Mouse (Mus musculus) lung, postnatal 25 days (tissue): ENCODE measurements around the gene Zc2hc1c.

Experiments used
- DNase-seq: peaks from one replicate; pipeline ENCODE4 v3.0.0; 2022; ENCODE audit warnings: low spot score

The Zc2hc1c gene

DNA sequence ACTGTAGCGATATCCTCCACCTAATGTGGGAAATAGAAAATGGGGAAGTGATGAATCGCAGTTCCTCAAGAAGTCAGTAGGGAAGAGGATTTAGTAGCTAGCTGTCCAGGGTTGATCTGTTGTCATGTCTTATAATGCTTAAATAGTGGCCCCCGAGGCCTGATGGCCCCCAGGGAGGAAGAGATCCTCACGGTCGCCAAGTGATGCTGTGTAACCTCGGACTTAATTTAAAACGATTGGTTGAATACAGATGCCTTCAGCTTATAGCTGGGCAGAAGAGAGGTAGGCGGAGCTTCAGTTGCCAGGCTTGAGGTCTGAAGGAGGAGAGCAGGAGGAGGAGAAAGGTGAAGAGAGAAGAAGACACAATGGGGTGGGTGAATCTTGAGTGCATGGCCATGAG, 4.1 kb upstream of the Zc2hc1c start:
- DNase-seq: no peak

DNA sequence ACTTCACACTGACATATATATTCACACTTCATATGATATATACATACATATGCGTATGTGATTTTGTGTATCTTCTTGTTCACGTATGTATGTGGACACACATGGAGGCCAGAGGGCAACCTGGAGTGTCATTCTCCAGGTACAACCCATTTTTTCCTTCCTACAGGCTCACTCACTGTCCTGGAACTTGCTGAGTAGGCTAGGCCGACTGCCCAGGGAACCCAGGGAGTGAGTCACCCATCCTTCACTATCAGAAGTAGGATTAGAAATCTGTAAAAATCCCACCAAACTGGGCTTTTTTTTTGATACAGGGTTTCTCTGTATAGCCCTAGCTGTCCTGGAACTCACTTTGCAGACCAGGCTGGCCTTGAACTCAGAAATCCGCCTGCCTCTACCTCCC, 3.4 kb upstream of the Zc2hc1c start:
- DNase-seq: no peak

DNA sequence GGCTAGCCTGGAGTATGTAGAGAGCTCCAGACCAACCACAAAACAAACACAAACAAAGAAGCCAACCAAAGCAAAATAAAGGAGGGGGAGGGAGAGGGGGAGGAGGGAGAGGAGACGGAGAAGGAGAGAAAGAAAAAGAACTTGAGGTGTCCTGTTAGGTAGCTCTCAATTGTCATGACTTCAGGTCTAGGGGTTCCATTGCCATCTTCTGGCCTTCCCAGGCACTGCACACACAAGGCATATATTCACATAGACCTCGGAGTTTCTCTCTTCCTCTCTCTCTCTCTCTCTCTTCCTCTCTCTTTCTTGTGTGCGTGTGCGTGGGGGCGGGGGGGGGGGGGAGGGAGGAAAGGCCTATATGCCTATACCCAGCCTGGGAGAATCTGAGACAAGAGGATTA, 1.4 kb upstream of the Zc2hc1c start:
- DNase-seq: no peak

DNA sequence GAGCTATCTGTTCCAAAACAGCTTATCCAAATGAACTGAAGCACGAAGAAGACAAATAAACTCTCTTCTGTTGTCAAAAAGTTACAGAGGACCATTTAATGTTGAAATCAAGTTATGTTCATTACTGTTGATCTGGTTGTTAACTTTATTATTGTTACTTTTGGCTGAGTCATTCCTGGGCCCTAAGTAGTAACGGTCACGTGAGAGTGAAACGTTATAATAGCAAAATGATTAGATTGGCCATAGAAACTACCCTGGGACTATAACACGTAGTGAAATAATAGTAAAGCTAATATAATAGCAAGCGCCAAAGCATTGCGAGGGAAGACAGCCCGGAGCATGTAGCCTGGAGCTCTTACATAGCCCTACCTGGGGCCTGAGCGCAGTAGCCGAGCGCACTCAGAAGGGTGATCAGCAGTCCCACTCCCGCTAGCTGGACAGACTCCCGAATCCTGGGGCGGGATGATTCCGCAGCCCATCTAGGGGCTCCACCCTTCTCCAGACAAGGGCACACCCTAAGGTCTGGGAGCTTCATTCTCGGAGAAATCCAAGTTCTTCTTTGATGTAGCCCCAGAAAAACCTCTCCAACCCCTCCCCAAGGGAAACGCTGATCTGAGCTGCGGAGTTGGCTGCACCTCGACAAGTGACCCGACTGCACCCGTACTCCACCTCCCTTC, 444 bp upstream of the Zc2hc1c start, which contains the start of gene Acyp1:
Gene Acyp1, minus strand, starts transcription at position 630 of the 677 bp plus-strand sequence.
- peak; percentile 28 for DNase-seq

DNA sequence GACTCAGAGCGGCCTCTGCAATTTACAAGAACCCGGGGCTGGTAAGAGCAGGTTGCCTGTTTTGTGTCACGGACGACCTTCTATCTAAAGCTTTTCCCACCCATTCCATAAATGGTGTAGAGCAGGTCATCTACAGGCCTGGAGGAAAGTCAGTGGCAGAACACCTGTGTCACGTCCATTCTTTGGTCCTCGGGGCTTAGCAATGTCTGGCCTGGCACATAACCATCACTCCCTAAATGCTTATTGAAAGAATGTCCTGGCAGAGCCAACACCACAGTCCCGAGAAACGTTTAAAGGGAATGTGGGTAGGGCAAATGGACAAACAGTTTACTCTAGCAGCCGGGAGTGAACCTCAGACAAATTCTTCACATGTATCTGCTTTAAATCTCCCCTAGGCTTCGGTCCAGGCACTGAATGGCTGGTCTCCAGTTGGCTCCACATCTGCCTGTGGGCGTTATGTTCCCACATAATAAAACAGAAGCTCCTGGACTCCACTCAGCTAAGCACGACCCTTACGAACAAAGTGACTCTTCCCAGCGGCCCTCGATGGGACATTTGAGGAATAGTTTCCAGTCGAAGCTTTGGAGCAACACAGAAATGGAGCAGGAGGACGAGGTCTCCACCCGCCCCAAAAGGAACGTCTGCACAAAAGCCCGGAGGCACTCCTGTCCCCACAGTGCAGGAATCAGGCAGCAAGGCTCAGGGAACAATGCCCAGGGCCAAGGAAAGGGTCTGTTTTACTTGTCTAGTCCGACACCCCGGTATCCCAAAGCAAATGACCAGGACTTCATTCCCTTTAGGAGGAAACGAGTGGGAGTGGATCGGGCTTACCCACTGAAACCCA, 988 bp downstream of the Zc2hc1c start:
- DNase-seq: peak; percentile 53

DNA sequence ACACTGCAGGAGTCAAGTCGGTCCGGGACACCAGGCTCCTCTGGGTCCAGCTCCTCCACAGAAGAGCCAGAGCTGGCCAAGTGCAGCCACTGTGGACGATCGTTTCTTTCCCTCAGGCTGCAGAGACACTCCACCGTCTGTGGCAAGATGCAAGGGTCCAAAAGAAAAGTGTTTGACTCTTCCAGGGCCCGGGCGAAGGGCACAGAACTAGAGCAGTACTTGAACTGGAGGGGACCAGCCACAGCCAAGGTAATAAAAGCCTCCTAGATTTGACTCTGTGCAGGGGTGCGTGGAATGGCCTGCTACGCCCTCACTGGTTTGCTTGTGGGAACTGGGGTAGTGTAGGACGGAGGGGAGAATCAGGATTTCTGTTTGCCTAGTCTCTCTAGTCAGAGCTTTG, 2.2 kb downstream of the Zc2hc1c start:
- no peak for DNase-seq

DNA sequence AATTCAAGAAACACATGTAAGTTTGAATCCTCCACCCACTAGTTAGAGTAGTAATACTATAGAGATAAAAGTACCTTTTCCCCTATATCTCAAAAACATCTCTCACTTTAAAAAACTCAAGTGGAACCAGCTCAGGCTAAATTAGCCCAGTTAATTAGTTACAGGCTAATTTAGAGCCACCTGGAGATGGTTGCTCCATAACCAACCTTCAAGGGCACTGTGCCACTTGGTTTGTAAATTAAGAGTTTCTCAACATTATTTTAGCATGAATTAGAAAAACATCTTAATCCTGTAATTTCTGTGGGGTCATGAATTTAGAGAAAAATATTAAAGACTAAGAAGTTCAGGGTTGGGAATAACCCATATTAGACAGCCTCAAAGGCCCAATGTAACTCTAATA, 3.1 kb downstream of the Zc2hc1c start:
- no peak for DNase-seq

DNA sequence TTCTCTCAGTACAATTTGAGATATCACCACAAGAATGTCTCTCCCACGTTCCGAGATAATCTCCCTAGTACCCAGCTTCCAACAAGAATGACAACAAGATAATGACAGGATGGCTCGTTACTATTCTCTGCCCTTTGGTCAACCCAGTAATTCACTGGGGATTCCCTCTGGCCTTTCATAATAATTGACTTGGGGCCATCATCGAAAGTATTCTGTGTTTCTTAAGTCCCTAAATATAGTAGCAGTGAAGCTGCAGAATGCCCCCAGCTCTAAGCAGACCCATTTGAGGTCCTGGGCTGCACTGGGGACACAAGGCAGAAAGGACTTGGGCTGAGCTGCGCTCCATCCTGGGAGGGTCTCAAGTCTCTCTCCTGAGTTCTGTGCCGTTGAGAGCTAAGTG, 3.9 kb downstream of the Zc2hc1c start:
- DNase-seq: no peak

DNA sequence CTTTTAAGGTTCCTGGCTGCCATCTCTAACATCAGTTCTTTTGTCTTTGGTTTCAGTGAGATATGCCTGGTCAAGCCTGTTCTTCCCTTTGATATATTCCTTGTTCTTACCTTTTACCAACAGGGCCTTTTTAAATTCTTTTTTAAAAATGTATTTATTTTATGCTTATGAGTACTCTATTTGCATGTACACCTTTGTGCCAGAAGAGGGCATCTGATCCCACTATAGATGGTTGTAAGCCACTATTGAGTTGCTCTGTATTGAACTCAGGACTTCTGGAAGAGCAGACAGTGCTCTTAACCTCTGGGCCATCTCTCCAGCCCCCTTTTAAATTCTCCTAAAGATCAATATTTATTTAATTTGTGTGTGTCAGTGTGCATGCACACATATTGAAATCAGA, 4.5 kb downstream of the Zc2hc1c start:
- DNase-seq: no peak

DNA sequence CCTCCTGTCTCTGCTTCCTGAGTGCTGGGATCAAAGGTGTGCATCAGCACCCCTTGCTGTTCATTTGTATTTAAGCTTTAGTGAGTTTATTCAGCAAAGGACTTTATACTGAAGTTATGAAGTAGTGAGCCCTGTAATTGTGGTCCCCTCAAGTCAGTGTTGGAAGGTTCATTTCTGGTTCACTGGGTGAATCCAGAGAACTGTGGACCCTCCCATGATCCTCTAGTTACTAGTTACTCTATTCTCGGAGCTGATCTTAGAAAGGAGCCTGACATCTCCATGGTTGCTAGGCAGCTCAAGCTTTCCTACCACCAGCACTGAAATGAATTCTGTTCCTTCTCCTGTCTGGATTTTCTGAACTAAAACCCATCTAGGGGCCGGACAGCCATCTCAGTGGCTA, 7.1 kb downstream of the Zc2hc1c start:
- no peak for DNase-seq

DNA sequence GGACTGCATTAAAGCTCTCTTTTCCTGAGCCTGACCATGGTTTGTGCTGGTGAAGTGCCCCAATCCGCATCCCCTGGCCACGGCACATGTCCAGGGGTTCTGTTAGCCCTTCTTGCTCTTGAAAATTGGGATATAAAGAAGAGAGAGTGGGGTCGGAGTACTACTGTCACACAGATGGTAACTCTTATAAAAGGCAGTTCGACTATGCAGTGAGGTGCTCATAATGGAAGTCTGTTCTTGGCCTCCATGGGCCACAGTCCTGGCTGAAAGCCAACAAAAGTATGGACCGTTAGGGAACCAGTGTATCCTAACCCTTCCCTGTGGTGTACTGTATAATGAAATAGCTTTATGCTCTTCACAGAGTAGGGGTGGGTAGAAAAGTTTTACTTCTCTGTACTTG, 8.5 kb downstream of the Zc2hc1c start:
- DNase-seq: no peak

DNA sequence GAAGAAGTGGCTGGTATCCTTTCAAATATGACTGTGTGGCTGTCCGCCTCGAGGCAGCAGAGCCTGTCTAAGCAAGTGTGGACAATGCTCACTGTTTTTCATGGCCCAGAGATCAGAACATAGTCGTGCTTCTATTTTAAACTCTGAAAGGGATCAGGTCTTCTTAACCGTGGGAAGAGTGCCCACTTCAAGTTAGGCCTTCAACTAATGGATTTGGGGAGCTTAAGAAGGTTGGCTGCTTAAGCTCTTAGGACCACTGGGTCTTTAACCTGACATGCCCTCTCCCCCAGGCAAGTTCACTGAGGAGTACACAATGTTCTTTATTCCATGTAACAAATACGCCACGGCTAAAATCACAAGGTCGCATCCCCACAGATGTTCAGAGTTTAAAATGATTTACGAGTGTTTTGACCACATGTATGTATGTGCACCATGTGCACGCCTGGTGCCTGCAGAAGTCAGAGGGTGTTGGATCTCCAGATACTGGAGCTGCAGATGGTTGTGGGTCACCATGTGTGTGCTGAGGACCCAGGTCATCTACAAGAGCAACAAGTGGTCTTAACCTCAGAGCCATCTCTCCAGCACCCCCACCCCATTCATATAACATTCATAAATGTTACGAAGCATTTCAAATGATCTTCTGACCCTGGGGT, 9.1 kb downstream of the Zc2hc1c start:
- no peak for DNase-seq

DNA sequence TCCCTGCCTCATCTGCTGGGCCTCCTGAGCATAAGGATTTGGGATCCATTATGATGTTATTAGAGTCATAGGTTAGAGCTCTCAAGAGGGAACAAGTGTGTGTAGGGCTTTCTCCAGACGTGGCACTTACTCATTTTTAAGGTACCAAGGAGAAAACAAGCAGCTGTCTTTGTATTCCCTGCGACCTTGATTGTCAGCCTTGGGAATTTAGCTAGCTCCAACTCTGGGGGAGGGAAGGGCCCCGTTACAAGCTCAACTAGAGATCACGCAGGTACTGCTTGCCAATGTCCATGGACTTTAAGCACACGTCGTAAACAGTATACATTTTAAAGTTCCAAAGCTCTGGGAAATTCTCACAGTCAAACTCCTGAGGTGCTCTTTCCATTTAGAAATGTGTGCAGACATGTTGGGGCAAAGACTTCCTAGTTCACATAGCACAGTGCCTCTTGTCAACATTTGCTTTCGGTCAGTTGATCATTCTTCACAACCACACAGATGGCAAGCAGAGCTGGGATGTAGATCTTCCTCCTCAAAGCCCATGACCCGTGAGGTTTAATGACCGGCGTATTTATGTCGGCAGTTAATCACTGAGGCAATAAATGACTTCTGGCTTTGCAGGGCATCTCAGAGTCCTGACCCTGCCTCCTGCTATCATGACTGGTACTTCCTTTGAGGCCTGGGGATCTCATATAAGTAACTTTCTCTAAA, 9.9 kb downstream of the Zc2hc1c start:
- DNase-seq: no peak

DNA sequence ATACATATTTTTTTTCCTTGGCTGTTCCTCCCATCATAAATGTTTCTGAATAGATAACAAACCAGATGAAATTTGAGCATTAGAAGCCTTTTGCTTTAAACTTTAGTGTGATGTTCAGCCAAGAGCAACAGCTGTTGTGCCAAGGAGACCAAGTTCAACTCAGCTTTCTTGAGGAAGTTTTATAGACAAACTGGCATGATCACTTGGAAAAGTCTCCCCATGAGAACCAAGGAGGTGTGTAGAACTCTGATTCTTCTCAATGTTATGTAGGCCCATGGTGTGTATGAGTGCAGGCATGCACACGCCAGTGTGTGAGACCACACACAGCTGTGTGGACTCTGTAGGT, 10.4 kb downstream of the Zc2hc1c start:
- no peak for DNase-seq

DNA sequence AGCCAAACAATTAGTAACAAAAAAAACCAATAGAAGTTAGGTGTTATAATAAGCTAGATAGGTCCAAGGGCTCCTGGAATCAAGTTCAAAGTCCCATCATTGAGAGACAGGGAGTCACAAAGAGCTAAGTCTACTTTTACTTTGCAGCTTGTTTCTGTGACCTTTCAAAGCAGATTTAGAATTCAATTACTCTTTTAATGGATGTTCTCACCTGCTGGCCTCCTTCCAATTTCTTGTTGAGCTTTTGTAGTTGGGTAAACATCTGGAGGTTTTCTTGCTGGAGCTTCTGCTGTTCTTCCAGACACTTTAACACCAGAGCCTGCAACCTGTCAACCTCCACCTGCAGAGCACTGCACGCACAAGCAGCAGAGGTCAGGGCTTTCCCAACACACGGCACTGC, 14.9 kb downstream of the Zc2hc1c start:
- DNase-seq: no peak

DNA sequence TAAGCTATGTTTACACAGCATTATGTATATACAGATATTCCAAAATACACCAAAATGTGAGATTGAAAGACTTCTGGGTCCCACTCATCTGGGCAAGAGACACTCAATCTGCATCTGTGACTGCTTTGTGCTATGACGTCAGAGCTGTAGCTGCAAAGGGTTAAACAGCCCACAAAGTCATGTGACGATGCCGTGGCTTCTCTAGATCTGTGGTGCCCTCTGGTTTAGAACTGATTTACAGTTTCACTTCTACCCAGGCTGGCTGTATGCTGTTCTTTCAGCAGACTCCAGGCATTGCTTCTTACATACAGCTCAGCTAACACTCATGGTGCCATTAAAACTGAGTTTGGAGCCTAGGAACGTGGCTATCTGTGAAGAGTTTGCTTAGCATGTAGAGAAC, 16.3 kb downstream of the Zc2hc1c start:
- DNase-seq: no peak

DNA sequence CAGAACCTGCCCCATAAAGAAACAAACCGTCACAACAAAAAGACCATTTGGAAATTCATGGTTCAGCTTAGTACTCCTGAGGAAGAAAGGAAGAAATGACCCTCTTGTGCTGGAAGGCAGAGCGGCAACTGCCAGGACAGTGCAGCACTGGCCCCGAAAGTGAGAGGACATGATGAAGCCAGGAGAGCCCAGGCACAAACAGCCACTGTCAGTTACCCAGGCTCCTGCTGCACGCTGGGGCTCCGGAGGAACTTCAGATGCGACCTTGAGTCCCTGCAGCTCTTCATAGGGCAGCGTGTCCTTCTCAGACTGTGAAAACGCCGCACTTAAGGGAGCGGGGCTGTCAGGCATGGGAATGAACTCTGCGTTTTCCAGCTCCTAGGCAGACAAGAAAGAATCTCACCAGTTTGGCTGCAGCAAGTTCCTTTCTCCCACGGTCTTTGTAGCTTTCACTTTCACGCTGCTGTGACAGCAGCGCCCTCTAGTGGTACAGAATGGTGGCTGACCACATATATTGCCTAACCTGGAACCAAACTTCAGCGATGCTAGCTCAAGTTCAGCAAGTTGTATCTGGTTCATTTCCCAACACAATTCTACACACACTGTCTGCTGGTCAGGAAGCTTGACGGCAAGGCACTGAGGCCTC, 17.0 kb downstream of the Zc2hc1c start:
- DNase-seq: peak; percentile 85

DNA sequence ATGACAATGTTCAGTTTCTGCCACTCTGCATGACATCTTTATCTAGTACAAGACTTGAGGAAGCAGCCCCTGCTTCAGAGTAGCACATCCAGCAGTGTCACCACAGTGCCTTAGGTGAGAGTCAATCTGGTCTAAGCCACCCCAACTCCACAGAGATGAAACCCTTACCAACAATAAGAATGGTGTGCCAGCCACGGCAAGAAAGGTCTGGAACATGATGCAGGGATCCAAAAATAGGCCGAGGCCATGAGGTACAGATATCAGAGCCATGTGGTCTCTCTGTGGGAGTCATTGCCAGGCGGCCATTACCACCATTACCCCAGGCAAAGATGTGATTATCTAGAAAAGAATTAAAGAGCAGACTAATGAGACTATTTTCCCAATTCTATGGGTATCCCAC, 20.3 kb downstream of the Zc2hc1c start:
- no peak for DNase-seq

DNA sequence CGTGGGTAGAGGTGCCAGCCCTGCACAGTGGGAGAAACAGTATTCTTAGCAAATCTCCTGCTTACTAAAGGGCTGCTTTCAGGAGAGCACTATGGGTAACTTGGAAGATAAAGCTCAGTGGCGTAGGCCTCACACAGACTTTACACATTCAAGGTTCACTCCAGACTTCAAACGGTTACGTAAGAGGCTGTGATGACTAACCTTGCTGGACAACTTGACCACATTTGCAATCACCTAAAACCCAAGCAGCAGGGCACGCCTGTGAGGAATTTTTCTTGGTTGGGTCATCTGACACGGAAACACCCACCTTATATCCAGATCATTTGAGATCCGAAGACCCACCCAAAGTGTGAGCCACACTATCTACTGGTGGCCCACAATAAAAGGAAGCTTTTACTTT, 41.8 kb downstream of the Zc2hc1c start:
- DNase-seq: peak; percentile 46

DNA sequence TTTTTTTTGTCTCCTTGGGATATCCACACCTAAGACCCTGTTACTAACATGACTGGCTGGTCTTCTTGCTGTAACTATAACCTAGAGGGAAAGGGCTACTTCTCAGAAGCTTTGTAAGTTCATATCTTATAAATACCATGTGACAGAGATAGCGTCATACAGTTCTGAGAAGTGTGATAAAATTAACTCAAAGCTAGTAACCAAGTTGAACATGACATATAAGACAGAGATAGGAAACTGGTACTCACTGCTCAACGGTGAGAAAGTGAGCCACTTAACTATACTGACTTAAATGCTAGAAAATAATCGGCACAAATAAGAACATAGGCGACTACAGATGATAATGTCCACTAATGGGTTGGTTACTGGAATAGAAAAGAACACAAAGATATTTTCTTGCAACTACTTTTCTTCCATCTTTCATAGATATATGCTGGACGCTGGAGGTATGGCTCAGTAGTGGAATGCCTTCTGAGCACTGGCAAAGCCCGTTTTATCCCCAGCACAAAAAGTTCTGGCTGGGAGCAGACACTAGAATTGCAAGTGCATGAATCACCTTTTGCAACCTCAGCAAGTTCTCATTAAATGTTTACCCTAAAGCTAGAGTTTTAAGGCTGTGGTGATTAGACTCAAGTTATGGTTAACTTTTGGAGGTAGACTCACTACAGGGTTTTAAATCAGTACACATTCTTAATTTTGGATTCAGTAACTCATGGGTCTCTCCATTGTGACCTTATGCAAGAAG, 49.3 kb downstream of the Zc2hc1c start:
- DNase-seq: no peak

DNA sequence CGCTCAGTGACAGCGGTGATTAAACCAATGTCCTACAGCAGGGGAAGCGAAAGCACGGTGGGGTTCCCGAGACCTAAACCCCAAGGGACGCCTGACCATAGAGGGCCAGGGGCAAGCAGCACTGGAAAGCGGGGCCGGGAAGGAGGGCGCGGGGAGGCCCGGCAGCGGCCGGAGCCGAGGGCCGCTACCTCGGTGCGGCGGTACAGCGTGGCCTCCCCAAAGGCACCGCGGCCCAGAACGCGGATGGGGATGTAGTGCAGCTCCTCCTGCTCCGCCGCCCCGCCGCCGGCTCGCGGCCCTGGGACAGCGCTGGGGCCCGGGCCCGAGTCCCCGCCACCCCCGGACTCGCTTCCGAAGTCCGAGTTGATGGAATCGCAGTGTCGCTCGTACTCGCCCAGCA, 50.4 kb downstream of the Zc2hc1c start:
- no peak for DNase-seq
